Mouse (Mus musculus) lung, adult 2 months (tissue): ENCODE results near the gene Atg9a.

Experiments used
- CTCF ChIP-seq: fragments of 200-500 bp; IDR thresholded peaks from 2 replicates; pipeline ENCODE4 v1.5.1; 2011; ENCODE audit warnings: mild to moderate bottlenecking, low read length, control low read depth; ENCODE audit not compliant: insufficient read depth
- POLR2A ChIP-seq: fragments of 200-500 bp; IDR thresholded peaks from 2 replicates; pipeline ENCODE4 v1.6.1; 2011; ENCODE audit warnings: low read depth, mild to moderate bottlenecking, control low read depth, low read length, borderline replicate concordance; ENCODE audit errors: extremely low read depth

- TF ChIP-seq CTCF: no peak
- no peak for TF ChIP-seq POLR2A
Observed at GRCm38 (mm10) chr1:75211141-75211708, 19.2 kb upstream of the Atg9a start.
